Mouse (Mus musculus) T-helper 1 cell (primary cell): ENCODE measurements around the gene Nacc2.

Source experiments
- in situ Hi-C: fragments of 300-600 bp; cut with MboI, MseI; formaldehyde crosslinking; loops from one replicate; pipeline ENCODE4 v1.15.1; 2025; ENCODE audit warnings: high pct_unique_total_duplicates

Gene Nacc2

GRCm38 (mm10) chr2:26123079-26123648 lies at the start of gene Nacc2:
TSS of gene Nacc2 (minus strand) at chr2:26123220.
- in situ Hi-C loops, result no loop called here

DNA sequence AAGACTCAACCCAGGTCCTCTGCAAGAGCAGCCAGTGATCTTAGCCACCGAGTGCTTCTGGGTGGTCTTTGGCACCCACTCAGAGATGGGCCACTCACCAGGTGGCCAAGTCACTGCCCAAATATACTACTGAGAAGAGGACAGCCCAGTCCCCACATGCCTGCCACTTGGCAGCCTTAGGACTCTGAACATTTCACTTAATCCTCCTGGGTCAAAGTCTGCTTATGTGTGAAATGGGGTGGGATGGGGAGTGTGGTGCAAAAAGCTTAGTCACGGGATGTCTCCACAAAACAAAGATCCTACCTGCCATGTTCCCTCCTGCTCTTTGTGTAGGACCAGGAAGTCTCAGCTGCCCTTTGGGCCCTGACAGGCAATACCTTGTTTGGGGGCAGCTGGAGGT lies 49.1 kb upstream of the Nacc2 start:
- in situ Hi-C loops, result loop anchor here (10.0 kb wide), 1 partner anchor 633 kb away; no protein-coding TSS in a partner anchor

DNA sequence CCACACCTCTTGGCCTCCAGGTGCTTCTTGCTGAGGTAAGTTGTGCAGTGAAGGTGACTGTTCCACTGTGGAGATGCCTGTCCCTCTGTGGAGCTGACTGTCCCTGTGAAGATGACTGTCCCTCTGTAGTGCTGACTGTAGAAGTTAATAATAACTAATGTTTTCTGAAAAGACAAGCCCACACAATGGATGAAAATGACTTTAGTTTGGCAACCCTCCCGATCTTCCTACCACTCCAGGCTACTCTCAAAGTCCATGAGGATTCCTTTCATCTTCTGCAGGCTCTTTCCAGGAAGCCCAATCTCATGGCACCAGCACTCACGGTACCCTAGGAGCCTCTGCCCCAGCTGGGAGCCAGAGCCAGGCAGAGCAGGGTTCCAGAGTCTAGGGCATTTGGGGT lies 47.4 kb upstream of the Nacc2 start:
- in situ Hi-C loops, result loop anchor here (10.0 kb wide), 1 partner anchor 634 kb away; no protein-coding TSS in a partner anchor

GRCm38 (mm10) chr2:26168843-26169579 lies 46.0 kb upstream of the Nacc2 start:
- in situ Hi-C loops, result no loop called here

- in situ Hi-C loops, result no loop called here
Observed at GRCm38 (mm10) chr2:26166890-26167289, 43.9 kb upstream of the Nacc2 start.

GRCm38 (mm10) chr2:26158064-26158463 lies 35.0 kb upstream of the Nacc2 start:
- in situ Hi-C loops, result loop anchor here (5.0 kb wide), 1 partner anchor 119 kb away; no protein-coding TSS in a partner anchor

GRCm38 (mm10) chr2:26156191-26156977 lies 33.4 kb upstream of the Nacc2 start:
- in situ Hi-C loops, result loop anchor here (5.0 kb wide), 1 partner anchor 121 kb away; no protein-coding TSS in a partner anchor

- in situ Hi-C loops, result loop anchor here (5.0 kb wide), 1 partner anchor 122 kb away; no protein-coding TSS in a partner anchor
Observed at GRCm38 (mm10) chr2:26155737-26156136, 32.7 kb upstream of the Nacc2 start.

- in situ Hi-C loops, result no loop called here
Observed at GRCm38 (mm10) chr2:26154586-26154985, 31.6 kb upstream of the Nacc2 start.

GRCm38 (mm10) chr2:26153909-26154340 lies 30.9 kb upstream of the Nacc2 start:
- in situ Hi-C loops, result no loop called here

DNA sequence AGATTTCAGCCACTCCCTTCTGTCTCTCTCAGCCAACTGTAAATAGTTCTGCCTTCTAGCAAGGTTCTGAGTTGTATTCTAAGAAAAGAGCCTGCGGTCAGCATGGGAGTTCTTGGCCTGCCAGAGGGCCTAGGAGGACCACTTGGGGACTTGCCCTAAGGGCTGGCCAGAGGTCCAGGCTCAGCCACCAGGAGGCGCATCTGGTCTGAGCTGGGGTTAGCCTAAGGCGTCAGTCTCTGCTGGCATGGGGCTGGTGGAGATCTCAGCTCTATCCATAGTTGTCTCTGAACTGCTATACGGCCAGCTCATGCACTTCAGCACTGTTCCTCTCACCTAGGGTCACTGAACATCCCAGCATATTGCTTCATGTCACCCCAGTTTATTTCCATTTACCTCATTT lies 30.3 kb upstream of the Nacc2 start:
- in situ Hi-C loops, result no loop called here

DNA sequence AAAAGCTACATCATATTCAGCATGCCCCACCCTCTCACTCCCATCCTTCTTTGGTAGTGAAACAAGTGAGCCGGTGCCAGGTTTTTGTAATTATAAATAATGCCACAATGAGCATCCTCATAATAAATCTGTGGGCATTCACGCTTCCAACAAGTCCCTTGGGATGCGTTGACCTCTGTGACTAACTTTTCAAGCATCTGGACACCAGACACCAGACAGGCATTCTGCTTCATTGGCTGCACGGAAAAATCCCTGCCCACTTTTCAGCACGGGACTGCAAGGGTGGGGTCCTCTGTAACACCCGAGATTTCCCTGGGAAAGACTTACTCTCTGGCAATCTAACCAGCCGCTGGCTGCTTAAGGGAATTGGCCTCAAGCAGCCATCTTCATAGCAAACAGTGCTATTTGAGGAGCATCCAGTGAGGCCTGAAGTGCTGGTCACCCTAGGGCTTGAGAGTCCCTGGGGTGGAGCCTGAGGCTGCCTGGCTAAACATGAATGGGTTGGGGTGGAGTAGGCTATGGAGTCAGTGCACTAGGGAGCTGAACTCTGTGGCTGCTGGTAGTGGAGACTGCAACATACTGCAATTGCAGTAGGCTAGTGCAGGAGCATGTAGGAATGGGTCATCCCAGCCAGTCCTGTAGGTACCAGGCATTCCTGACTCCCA lies 24.8 kb upstream of the Nacc2 start:
- in situ Hi-C loops, result loop anchor here (10.0 kb wide), 1 partner anchor 87 kb away; the partner anchor contains the start of gene Qsox2

- in situ Hi-C loops, result loop anchor here (10.0 kb wide), 1 partner anchor 88 kb away; the partner anchor contains the start of gene Qsox2
Observed at GRCm38 (mm10) chr2:26146337-26147042, 23.5 kb upstream of the Nacc2 start.

DNA sequence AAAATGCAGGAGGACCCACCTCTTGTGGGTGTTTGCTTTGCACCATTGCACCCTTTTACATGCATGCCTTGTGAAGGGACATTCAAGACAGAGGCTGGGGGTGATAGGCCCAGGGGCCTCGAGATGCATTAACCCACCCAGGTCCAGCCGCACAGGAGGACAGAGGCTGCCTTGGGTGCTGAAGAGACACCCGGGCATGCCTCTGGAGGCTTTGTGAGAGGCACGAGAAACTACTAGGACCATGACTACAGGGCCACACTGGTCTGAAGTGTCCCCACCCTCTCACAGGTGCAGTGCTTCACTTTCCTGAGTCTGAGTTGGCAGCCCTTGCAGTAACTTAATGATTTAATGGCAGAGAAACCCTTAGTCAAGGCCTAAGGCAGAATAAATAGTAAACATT lies 22.1 kb upstream of the Nacc2 start:
- in situ Hi-C loops, result loop anchor here (10.0 kb wide), 1 partner anchor 90 kb away; the partner anchor contains the start of gene Qsox2

- in situ Hi-C loops, result loop anchor here (5.0 to 10.0 kb wide), 2 partner anchors 90 to 122 kb away; partner anchors contain the start of genes Qsox2 and Ubac1
Observed at GRCm38 (mm10) chr2:26144331-26144730, 21.3 kb upstream of the Nacc2 start.

- in situ Hi-C loops, result loop anchor here (5.0 to 10.0 kb wide), 2 partner anchors 91 to 121 kb away; partner anchors contain the start of genes Qsox2 and Ubac1
Observed at GRCm38 (mm10) chr2:26143556-26143955, 20.5 kb upstream of the Nacc2 start.

DNA sequence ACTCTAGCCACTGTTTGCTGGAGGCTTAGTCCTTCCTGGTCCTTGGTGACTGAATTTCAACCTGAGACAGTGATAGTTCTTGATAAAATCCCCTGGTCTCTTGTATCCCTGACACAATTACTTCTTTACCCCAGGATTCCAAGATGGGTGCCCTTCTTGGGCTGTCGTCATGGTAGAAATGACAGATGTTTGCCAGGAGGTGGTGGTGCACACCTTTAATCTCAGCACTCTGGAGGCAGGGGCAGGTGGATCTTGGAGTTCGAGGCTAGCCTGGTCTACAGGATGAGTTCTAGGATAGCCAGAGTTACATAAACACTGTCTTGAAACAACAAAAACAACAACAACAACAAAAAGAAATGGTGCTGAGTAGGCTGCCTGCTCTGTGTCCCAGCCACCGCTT lies 20.0 kb upstream of the Nacc2 start:
- in situ Hi-C loops, result loop anchor here (5.0 to 10.0 kb wide), 2 partner anchors 92 to 121 kb away; partner anchors contain the start of genes Qsox2 and Ubac1

DNA sequence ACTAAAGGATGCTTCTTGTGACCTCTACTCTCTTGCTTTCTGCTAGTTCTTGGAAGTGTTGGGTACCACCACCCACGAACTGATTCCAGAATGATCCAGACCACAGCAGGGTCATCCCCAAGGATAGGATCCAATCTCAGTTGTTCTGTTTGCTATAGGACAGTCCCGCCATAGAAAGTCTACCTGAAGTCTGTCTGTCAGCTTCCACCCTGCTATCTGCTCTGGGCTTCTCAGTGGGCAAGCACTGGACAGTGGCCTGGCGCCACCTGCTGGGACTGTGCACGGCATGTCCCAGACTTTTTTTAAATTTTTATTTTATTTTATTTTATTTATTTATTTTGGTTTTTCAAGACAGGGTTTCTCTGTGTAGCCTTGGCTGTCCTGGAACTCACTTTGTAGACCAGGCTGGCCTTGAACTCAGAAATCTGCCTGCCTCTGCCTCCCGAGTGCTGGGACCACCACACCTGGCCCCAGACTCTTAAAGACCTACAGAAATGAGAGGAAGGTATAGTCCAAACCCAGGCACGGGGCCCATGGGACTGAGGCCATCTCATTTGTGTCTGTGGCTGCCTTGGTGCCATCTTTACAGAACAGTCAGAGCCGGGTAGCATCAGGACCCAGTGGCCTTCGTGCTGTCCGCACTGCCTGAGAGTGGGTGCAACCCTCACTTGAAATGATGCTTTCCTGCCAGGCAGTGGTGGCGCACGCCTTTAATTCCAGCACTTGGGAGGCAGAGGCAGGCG lies 19.0 kb upstream of the Nacc2 start:
- in situ Hi-C loops, result loop anchor here (5.0 to 10.0 kb wide), 2 partner anchors 93 to 120 kb away; partner anchors contain the start of genes Qsox2 and Ubac1

- in situ Hi-C loops, result loop anchor here (5.0 to 10.0 kb wide), 2 partner anchors 94 to 119 kb away; partner anchors contain the start of genes Qsox2 and Ubac1
Observed at GRCm38 (mm10) chr2:26140903-26141302, 17.9 kb upstream of the Nacc2 start.
